Mouse (Mus musculus): ENCODE results near the gene Sema5a.

The Sema5a gene

GRCm38 (mm10) chr15:32432927-32433832 lies 188.6 kb downstream of the Sema5a start:
- in situ Hi-C loops (cut with MboI; ENCODE audit: low sequenced_read_pairs) = no loop called here

DNA sequence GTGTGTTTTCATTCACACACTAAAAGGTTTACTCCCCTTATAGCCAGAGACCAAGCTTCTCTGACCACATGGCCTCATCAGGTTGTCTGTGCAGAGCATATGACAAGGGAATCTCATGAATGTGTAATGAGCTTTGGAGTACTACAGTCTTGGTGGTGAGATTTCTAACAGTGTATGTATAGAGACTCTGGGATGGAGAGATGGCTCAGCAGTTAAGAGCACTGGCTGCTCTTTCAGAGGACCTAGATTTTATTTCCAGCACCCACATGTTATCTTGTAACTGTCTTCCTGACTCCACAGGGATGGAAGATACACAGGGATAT lies 189.2 kb downstream of the Sema5a start:
- in situ Hi-C loops (cut with MboI; ENCODE audit: low sequenced_read_pairs) = no loop called here

- in situ Hi-C loops (cut with MboI; ENCODE audit: low sequenced_read_pairs) = no loop called here
Observed at GRCm38 (mm10) chr15:32434274-32434673, 189.7 kb downstream of the Sema5a start.

- in situ Hi-C loops (cut with MboI; ENCODE audit: low sequenced_read_pairs) = no loop called here
Observed at GRCm38 (mm10) chr15:32437654-32438053, 193.0 kb downstream of the Sema5a start.

GRCm38 (mm10) chr15:32442745-32443144 lies 198.1 kb downstream of the Sema5a start:
- in situ Hi-C loops (cut with MboI; ENCODE audit: low sequenced_read_pairs) = no loop called here

DNA sequence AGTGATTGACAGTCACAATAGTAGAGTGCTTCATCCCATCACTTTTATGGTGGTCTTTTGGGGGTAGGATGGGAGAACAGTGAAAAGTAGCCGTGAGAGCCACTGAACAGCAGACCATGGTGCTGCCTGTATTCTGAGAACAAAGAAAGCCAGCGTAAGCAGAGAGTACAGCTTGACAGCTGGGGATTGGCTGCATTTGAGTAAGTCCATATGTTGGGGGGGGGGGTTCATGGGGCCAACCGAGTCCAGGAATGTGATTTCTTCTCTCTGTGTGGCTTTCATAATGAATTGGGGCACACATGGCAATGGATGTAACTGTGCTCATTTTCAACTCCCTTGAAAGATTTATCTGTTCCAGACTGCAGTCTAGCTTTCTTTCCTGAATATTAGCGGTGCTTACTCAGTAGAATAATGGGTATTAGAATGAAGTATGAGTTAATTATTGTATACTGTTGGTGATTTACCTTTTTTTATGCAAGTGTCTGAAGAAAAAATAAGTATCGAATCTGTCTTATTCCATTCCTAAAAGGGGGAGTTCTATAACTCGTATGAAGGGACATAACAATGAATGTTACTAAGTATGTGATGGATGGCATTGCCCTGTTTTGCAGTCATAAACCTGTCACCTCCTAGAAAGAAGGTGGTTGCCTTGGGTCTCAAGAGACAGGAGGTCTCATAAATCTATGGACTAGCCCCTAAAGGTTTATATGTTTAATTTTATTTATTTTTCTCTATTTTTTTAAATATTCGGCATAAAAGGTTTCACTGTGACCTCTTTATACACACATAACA lies 203.1 kb downstream of the Sema5a start:
- in situ Hi-C loops (cut with MboI; ENCODE audit: low sequenced_read_pairs) = no loop called here

- in situ Hi-C loops (cut with MboI; ENCODE audit: low sequenced_read_pairs) = no loop called here
Observed at GRCm38 (mm10) chr15:32459046-32459445, 214.4 kb downstream of the Sema5a start.

DNA sequence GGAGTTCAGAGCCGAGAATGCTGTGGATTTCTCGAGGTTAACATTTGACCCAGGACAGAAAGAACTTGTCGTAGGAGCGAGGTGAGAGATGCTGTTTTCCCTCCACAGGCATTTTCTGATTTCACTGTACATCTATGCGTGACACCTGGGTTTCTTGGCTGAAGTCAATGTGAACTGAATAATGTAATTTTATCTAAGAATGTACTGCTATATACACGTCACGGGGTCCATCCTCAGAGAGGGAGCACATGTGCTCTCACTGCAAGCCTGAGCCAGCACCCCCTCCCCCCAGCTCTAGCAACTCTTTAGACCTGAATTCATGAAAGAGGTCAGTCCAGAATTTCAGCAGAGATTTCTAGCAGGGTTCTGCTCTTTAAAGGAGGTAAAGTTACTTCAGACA lies 215.6 kb downstream of the Sema5a start:
- in situ Hi-C loops (cut with MboI; ENCODE audit: low sequenced_read_pairs) = no loop called here

DNA sequence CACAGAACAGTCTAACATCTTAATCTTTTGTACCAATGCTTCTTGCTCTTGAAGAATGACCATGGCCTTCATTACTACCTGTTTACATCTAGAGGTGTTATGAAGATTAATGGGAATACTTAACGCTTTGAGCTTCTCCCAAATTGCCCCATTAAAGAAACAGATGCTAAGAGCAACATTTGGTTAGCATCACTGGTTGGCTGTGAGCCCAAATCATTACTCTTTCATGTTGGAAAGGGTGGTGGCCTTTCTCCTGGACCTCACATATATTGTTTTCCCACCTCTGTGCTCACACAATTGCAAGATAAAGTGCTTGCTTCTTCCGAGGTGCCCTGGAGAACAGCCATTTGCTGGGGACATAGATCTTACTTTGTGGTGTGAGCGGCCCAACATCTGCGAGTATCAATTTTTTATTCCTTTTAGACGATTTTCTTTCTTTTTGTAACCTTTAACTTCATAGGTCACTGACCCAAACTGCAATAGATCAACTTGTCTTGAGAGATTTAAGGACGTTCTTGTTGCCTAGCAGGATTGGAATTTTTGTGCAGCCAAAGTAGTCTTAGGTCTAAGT lies 227.0 kb downstream of the Sema5a start:
- in situ Hi-C loops (cut with MboI; ENCODE audit: low sequenced_read_pairs) = no loop called here

GRCm38 (mm10) chr15:32480747-32481146 lies 236.1 kb downstream of the Sema5a start:
- in situ Hi-C loops (cut with MboI; ENCODE audit: low sequenced_read_pairs) = no loop called here

- in situ Hi-C loops (cut with MboI; ENCODE audit: low sequenced_read_pairs) = no loop called here
Observed at GRCm38 (mm10) chr15:32485064-32485964, 240.7 kb downstream of the Sema5a start.

- in situ Hi-C loops (cut with MboI; ENCODE audit: low sequenced_read_pairs) = no loop called here
Observed at GRCm38 (mm10) chr15:32487968-32488367, 243.4 kb downstream of the Sema5a start.

DNA sequence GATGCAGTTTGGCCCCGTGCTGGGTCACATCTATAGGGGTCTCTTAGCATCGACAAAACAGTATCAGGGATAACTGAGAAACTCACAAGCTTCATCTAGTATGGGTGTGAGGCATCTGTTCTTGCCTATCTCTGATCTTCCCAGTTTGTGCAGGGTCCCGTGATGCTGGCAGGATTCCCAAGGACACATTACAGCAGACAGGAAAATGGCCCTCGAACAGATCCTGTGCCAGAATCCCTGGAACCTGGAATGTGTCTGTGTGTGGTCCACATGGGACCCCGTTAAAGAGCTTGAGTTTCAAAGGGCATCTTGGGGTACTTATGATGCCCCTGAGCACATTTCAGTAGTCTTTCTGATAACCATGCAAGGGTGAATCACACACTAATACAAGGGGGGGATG lies 249.6 kb downstream of the Sema5a start:
- in situ Hi-C loops (cut with MboI; ENCODE audit: low sequenced_read_pairs) = no loop called here

GRCm38 (mm10) chr15:32494899-32495298 lies 250.3 kb downstream of the Sema5a start:
- in situ Hi-C loops (cut with MboI; ENCODE audit: low sequenced_read_pairs) = no loop called here

DNA sequence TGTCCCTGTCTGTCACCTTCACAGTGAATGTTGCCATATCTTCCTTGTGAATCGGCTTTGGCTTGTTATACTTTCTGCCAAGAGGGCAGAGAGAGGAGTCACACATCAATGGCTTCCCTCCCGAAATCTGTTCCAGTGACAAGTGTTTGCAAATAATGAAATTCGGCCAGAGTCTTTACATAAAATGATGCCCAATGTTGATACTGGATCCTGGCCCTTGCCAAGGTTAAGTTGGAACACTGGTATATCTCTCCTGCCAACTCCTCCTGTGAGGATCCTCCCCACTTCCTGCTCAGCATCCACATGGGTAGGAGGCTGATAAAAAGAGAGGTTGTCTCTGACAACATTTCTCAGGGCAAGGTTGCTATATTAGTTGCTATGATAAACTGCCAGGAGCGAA lies 252.3 kb downstream of the Sema5a start:
- in situ Hi-C loops (cut with MboI; ENCODE audit: low sequenced_read_pairs) = no loop called here

DNA sequence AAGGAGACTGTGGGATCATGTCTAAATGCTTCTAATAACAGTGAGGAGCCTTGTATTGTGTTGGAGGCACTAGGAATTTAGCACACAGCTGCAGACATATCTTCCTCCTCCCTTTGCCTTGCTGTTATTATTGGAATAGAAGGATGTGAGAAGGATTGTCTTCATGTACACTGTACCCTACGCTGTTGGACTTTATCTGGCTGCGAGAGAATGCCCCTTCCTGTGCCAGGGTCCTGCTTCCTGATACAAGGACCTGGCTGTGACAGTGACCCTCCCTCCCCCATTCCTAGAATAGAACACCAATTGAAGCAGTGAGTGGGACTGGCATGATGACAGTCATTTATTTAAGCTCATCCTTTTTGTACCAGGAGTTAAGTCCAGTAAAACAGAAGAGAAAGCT lies 261.3 kb downstream of the Sema5a start:
- in situ Hi-C loops (cut with MboI; ENCODE audit: low sequenced_read_pairs) = no loop called here

- in situ Hi-C loops (cut with MboI; ENCODE audit: low sequenced_read_pairs) = no loop called here
Observed at GRCm38 (mm10) chr15:32508282-32508681, 263.7 kb downstream of the Sema5a start.

DNA sequence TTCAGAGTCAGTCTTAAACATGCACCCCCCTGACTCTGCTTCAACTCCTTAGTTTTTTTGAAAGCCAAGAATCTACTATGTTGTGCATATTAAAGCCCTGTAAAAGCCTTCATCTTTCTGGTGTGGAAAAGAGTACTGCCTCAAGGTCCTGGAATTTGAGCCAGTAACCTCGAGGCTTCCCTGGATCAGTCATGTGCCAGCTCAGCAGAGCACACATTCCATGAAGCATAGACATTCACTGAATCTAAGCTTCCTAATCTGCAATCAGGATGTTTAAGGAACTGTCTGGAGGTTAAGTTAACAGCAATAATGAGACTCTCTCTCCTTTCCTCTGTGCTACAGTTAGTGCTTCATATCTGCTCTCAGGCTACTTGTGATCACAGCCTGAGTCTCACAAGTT lies 270.3 kb downstream of the Sema5a start:
- in situ Hi-C loops (cut with MboI; ENCODE audit: low sequenced_read_pairs) = no loop called here

DNA sequence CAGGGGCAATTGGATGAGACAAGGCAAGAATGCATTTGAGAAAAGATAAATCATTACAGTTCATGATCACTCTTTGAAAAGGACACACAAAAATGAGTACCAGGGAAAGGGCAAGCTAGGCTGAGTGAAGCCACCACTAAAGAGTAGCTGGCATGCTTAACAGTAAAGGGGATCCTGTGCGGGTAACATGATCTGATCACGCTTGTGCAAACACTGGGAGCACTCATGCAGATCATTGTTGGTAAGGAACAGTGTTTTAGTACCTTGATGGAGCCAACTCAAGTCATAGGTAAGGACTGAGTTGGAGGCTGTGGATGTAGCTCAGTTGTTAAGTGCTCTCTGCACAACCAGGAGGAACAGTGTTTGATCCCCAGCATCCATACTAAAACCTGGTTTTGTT lies 273.3 kb downstream of the Sema5a start:
- in situ Hi-C loops (cut with MboI; ENCODE audit: low sequenced_read_pairs) = no loop called here

- in situ Hi-C loops (cut with MboI; ENCODE audit: low sequenced_read_pairs) = no loop called here
Observed at GRCm38 (mm10) chr15:32532539-32532938, 287.9 kb downstream of the Sema5a start.
